Mouse (Mus musculus): Measurements from ENCODE around the gene Usp28. TPM values are rescaled to one million over a fixed set of nuclear protein-coding genes. Genes with fewer than 3 reads are reported as not detected.
"Not testable (repeated sequence)": the region's sequence is repeated elsewhere in the genome, so short reads cannot be mapped to it uniquely, and the experiment has no call there.

Usp28 gene
- polyA plus RNA-seq, 1 experiment from 2014 or later = 12.1 TPM

DNA sequence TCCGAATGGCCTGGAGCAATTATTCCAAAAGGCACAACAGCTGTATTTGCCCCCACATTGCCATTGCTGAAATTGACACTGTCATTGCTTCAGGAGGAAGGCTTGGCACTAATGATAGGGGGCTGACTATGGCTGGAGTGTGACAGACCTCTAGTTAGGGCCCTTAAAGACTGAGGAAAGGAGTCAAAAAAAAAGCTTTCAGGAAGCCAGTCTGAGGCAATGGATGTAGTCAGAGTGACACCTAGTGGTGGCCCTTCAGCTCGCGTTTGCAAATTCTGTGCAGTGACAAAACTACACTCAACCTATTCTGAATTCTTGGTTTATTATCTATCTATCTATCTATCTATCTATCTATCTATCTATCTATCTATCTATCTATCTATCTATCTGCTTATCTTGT is 12.7 kb upstream of the Usp28 start:
- Histone ChIP-seq H3K27ac (no peak overlapping the region), H3K9me3 (replicated peaks; ENCODE audit: low read length) (no peaks in the 10 kb centered on the region), H3K36me3 (ENCODE audit: insufficient read depth, low read length) (no peaks in the 10 kb centered on the region), H3K27me3 (ENCODE audit: insufficient read depth, low read length) (no peaks in the 10 kb centered on the region), H3K4me1 (replicated peaks; ENCODE audit: insufficient read depth, low read length) (no peaks in the 10 kb centered on the region), H3K4me2 (ENCODE audit: low read length) (no peak overlapping the region), H3K4me3 (replicated peaks; ENCODE audit: low read depth, low read length) (no peak overlapping the region), H3K9ac (ENCODE audit: low read depth, low read length) (no peak overlapping the region)
- ATAC-seq (replicated peaks; ENCODE audit: low FRiP score, low read depth) (no peak), DNase-seq (ENCODE audit: low spot score) (peak; percentile 82)
- TF ChIP-seq CTCF (IDR thresholded peaks at IDR 0.05; ENCODE audit: low read depth) = peak; percentile 89
- 29% methylated on average over 3 of the region's 3 CpGs for WGBS

DNA sequence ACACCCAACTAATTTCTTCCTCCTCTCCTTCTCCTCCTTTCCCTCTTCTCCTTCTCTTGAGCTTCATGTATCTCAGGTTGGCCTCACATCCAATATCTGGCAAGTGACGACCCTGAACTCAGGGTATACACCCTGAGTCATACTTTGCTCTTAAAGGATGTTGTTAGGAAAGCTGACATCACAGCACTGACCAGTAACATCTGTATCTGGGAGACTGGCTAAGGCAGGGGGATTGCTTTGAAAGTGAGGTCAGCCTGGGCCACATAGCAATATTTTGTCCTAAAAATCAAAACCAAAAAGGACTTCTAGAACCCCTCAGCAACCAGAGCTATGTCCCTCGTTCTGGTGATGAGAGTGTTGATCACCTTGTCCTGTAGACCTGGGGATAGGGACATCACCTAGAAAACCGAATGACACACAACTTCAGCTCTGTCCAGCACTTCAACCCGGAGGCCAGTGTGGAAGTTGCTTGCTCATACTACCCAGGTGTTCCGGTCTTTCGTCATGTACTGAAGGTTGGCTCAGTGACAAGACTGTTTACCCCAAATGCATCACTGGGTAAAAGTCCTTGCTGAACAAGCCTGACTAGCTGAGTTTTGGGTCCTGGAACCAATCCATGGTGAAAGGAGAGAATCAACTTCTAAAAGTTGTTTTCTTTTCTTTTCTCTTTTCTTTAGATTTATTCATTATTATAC is 8.4 kb upstream of the Usp28 start:
- Histone ChIP-seq H3K27me3 (ENCODE audit: insufficient read depth, low read length) (no peaks in the 10 kb centered on the region), H3K9me3 (replicated peaks; ENCODE audit: low read length) (no peaks in the 10 kb centered on the region), H3K9ac (ENCODE audit: low read depth, low read length) (no peak overlapping the region), H3K4me2 (ENCODE audit: low read length) (no peak overlapping the region), H3K36me3 (ENCODE audit: insufficient read depth, low read length) (no peaks in the 10 kb centered on the region), H3K27ac (no peak overlapping the region), H3K4me1 (replicated peaks; ENCODE audit: insufficient read depth, low read length) (no peaks in the 10 kb centered on the region), H3K4me3 (replicated peaks; ENCODE audit: low read depth, low read length) (no peak overlapping the region)
- no peak for TF ChIP-seq CTCF (IDR thresholded peaks at IDR 0.05; ENCODE audit: low read depth)
- WGBS = 77% methylated on average over 6 of the region's 6 CpGs
- ATAC-seq (replicated peaks; ENCODE audit: low FRiP score, low read depth) (no peak), DNase-seq (ENCODE audit: low spot score) (no peak)

DNA sequence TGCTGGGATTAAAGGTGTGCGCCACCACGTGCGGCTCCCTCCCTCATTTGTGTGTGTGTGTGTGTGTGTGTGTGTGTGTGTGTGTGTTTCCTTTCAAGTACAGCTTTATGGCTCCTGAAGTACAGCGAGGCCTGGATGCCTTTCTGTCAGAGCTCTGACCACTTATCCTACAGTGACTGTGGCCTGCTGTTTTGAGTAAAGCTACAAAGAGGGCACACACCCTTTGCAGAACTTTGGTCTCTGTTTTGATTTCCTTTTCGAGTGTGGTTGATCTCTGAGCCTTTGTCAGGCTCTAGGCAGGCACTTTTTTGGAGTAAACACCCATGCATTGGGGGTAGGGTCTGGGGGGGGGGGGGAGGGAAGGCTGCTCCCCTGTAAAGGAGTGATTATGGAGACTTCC is 4.8 kb upstream of the Usp28 start:
- Histone ChIP-seq H3K4me3 (replicated peaks; ENCODE audit: low read depth, low read length) (no peak overlapping the region), H3K27me3 (ENCODE audit: insufficient read depth, low read length) (no peaks in the 10 kb centered on the region), H3K4me2 (ENCODE audit: low read length) (no peak overlapping the region), H3K4me1 (replicated peaks; ENCODE audit: insufficient read depth, low read length) (0 out of 2 replicates have a peak, but pooled peaks cover 6% of the 10 kb centered on the region), H3K9me3 (replicated peaks; ENCODE audit: low read length) (no peaks in the 10 kb centered on the region), H3K36me3 (ENCODE audit: insufficient read depth, low read length) (no peaks in the 10 kb centered on the region), H3K9ac (ENCODE audit: low read depth, low read length) (no peak overlapping the region), H3K27ac (no peak overlapping the region)
- WGBS = 56% methylated on average over 5 of the region's 5 CpGs
- ATAC-seq (replicated peaks; ENCODE audit: low FRiP score, low read depth) (no peak), DNase-seq (ENCODE audit: low spot score) (no peak)
- no peak for TF ChIP-seq CTCF (IDR thresholded peaks at IDR 0.05; ENCODE audit: low read depth)

DNA sequence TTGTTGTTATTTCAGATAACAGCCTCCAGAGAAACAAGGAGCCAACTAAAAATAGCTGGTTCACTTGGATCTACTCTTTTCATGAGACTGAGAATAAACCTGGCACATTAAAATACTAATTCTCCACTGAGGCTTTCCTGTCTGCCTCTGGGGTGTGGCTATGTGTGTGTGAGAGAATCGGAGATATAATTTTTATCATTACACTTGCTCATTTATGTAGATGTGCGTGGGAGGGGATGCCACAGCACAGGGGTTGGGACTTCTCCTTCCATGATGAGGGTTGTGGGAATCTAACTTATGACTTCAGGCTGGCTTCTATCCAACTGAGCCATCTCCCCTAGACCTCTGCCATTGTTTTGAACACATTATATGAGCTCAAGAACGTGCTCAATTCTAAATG is 4.4 kb upstream of the Usp28 start:
- H3K27me3 ChIP-seq (ENCODE audit: insufficient read depth, low read length) = no peaks in the 10 kb centered on the region
- H3K9me3 ChIP-seq (replicated peaks; ENCODE audit: low read length) = no peaks in the 10 kb centered on the region
- H3K36me3 ChIP-seq (ENCODE audit: insufficient read depth, low read length) = no peaks in the 10 kb centered on the region
- WGBS = 73% methylated on average over 3 of the region's 3 CpGs
- ATAC-seq (replicated peaks; ENCODE audit: low FRiP score, low read depth) (no peak), DNase-seq (ENCODE audit: low spot score) (no peak)
- no peak for TF ChIP-seq CTCF (IDR thresholded peaks at IDR 0.05; ENCODE audit: low read depth)
- H3K4me1 ChIP-seq (replicated peaks; ENCODE audit: insufficient read depth, low read length) = 0 out of 2 replicates have a peak, but pooled peaks cover 6% of the 10 kb centered on the region
- H3K4me2 ChIP-seq (ENCODE audit: low read length) = no peak overlapping the region
- H3K4me3 ChIP-seq (replicated peaks; ENCODE audit: low read depth, low read length) = no peak overlapping the region
- H3K9ac ChIP-seq (ENCODE audit: low read depth, low read length) = no peak overlapping the region
- no peak overlapping the region for H3K27ac ChIP-seq

DNA sequence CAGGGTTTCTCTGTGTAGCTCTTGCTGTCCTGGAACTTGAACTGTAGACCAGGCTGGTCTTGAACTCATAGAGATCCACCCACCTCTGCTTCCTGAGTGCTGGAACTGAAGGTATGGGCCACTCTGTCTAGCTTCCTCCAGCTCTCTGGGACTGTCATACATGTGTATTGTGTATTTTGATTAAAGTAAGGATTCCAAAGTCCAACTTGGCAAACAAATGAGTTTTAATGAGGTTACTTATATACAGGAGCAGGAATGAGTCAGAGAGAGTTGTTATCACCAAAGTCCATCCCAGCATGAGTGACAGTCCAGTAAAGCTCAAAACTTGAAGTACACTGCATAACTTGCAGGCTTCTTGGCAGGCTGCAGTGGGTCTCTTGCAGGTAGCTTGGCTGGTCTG is 3.3 kb upstream of the Usp28 start:
- Histone ChIP-seq H3K36me3 (ENCODE audit: insufficient read depth, low read length) (no peaks in the 10 kb centered on the region), H3K27ac (no peak overlapping the region), H3K4me2 (ENCODE audit: low read length) (no peak overlapping the region), H3K9ac (ENCODE audit: low read depth, low read length) (no peak overlapping the region), H3K9me3 (replicated peaks; ENCODE audit: low read length) (no peaks in the 10 kb centered on the region), H3K4me3 (replicated peaks; ENCODE audit: low read depth, low read length) (no peak overlapping the region), H3K27me3 (ENCODE audit: insufficient read depth, low read length) (no peaks in the 10 kb centered on the region), H3K4me1 (replicated peaks; ENCODE audit: insufficient read depth, low read length) (peaks cover 9% of the 10 kb centered on the region)
- ATAC-seq (replicated peaks; ENCODE audit: low FRiP score, low read depth) (no peak), DNase-seq (ENCODE audit: low spot score) (no peak)
- no peak for TF ChIP-seq CTCF (IDR thresholded peaks at IDR 0.05; ENCODE audit: low read depth)

DNA sequence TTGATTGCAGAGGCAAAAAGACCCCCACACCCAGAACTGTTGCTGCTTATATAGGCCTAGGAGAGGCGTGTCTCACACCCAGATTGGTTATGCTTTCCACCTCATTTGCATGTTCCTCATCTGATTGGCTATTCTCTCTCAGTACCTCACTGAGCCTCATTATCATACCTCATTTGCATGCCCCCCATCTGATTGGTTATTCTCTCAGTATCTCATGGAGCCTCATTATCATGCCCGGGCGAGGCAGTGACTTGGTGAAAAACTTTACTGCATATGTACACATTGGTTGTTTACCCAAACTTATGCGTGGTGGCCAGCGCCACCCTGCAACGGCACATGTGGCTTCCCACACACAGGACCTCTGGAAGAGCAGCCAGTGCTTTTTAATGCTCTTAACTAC is 1.4 kb upstream of the Usp28 start:
- peaks cover 19% of the 10 kb centered on the region for H3K4me1 ChIP-seq (replicated peaks; ENCODE audit: insufficient read depth, low read length)
- not testable (repeated sequence) for H3K27me3 ChIP-seq (ENCODE audit: insufficient read depth, low read length); H3K27ac ChIP-seq; ATAC-seq (replicated peaks; ENCODE audit: low FRiP score, low read depth); H3K36me3 ChIP-seq (ENCODE audit: insufficient read depth, low read length); H3K4me3 ChIP-seq (replicated peaks; ENCODE audit: low read depth, low read length); H3K9ac ChIP-seq (ENCODE audit: low read depth, low read length); H3K9me3 ChIP-seq (replicated peaks; ENCODE audit: low read length); H3K4me2 ChIP-seq (ENCODE audit: low read length); DNase-seq (ENCODE audit: low spot score)
- WGBS = 95% methylated on average over 6 of the region's 6 CpGs

DNA sequence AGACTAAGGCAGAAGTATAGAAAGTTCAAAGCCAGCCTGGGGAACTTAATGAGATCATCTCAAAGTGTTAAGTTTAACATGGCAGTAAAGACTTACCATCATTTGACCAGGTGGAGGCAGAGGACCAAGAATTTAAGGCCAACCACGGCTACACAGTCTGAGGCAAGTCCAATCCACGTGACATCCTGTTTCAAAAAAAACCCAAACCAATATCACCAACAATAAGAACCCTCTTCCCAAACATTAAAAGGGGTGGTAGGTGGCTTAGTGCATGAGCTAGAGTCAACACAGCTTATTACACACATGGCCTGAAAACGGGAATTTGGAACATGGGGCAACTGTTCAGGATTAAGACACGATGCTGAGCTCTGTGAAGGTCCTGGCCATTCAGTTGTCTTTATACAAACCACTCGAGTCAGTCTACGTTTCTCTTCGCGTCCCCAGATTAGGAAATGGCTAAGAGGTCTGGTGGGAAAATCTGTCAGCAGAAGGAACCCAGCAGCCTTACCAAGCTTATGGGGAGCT is 793 bp upstream of the Usp28 start:
- H3K4me2 ChIP-seq (ENCODE audit: low read length) = peak overlapping the region; percentile 92
- TF ChIP-seq CTCF (IDR thresholded peaks at IDR 0.05; ENCODE audit: low read depth) = no peak
- H3K9ac ChIP-seq (ENCODE audit: low read depth, low read length) = peak overlapping the region; percentile 61
- 27% methylated on average over 8 of the region's 8 CpGs for WGBS
- ATAC-seq (replicated peaks; ENCODE audit: low FRiP score, low read depth) (no peak), DNase-seq (ENCODE audit: low spot score) (no peak)
- peak overlapping the region; percentile 93 for H3K27ac ChIP-seq
- peaks cover 19% of the 10 kb centered on the region for H3K4me1 ChIP-seq (replicated peaks; ENCODE audit: insufficient read depth, low read length)
- no peaks in the 10 kb centered on the region for H3K36me3 ChIP-seq (ENCODE audit: insufficient read depth, low read length)
- H3K9me3 ChIP-seq (replicated peaks; ENCODE audit: low read length) = no peaks in the 10 kb centered on the region
- no peaks in the 10 kb centered on the region for H3K27me3 ChIP-seq (ENCODE audit: insufficient read depth, low read length)
- peak overlapping the region; percentile 77 for H3K4me3 ChIP-seq (replicated peaks; ENCODE audit: low read depth, low read length)

All from kidney, postnatal 0 days (tissue).